Mouse (Mus musculus) G1E (cell line): ENCODE data around the gene Cacna1c.

Source experiments
- CTCF ChIP-seq: IDR thresholded peaks from 2 replicates; pipeline ENCODE4 v1.5.1; 2012; ENCODE audit warnings: low read depth, low read length, inconsistent platforms, mixed read lengths
- GATA1 ChIP-seq: IDR thresholded peaks from 2 replicates; pipeline ENCODE4 v1.6.1; 2012; ENCODE audit warnings: borderline replicate concordance, low read length, inconsistent platforms, mixed read lengths
- TAL1 ChIP-seq: conservative IDR thresholded peaks from 2 replicates; pipeline ENCODE4 v1.6.1; 2012; ENCODE audit warnings: low read depth, low read length, inconsistent platforms, mixed read lengths

GRCm38 (mm10) chr6:119070771-119071170 is 125.4 kb downstream of the Cacna1c start:
- TF ChIP-seq CTCF (no peak), GATA1 (no peak), TAL1 (no peak)
